Mouse (Mus musculus) ovary, postnatal 36 days (tissue): ENCODE data around the gene Ticam1.

Experiments used
- DNase-seq: peaks from one replicate; pipeline ENCODE4 v3.0.0; 2022; ENCODE audit warnings: low spot score, mixed read lengths

The Ticam1 gene

DNA sequence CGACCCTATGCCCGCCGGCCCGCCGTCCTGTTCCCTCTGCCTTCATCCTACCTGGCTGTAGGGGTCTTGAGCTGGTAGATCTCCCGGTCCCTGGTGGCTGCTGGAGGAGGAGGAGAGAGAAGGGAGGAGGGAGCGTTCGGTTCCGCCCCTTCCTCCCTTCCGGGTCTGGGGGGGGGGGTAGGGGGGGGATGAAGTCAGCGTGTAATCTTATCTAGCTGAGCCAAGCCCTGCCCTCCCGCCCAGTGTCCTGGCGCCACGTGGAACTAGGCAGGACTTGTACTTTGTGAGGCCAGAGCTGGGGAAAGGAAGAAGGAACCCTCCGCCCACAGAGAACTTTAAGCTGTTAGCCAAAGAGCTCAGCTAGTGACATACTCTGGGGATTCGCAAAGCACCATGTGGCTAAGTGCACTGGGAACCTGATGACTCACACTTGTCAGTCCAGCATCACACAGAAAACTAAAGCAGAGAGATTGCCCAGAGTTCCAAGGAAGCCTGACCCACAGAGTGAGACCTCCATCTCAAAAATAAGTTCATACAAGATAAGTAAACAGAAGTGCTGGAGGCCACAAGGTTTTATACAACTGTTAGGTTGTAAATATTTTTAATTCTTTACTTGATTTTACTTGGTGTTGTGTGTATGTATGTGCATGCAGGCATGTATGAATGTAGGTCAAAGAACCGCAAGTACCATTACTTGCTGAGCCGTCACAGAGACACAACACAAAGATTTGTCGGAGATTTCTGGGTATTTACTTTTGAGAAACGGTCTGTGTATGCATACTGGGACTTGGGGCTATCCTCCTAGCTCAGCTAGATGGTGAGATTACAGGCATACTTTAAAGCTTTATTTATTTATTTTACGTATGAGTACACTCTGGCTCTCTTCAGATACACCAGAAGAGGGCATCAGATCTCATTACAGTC is at the start of gene Ticam1:
Gene Ticam1 (minus strand): TSS at position 144 of the 924 bp plus-strand sequence.
- DNase-seq = peak; percentile 86

DNA sequence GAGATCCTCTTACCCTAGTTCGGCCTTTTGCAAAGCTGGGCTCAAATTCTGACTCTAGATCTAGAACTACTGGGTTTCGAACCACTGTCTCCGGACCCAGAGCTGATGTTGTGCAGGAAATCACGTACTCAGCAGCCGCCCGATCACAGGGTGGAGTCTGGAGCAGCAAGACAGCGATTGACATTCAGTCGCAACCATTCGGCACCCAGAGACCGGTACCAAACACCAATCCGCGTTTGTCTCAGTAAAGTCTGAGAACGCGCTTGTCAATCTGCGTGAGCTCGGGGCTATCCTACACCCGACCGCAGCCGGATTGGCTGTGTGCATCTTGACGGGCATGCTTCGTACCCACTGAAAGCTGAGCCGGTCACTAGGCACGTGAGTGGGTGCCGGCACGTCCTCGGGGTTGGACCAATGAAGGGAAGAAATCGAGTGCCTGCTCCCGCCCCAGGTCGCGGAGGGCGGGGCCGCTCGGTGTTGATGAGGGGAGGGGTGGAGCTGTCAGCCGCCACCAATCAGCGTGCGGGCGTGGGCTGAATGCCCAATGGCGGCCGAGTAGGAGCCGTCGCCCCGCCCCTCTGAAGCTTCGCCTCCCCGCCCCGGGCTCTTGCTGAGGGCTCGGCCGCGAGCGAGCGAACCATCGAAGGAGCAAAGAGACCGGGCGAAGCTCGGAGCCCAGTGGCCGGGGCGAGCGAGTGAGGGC is 49.0 kb upstream of the Ticam1 start, which contains the start of gene Kdm4b:
Gene Kdm4b (plus strand): TSS at position 613 of the 703 bp plus-strand sequence.
- DNase-seq = peak; percentile 99

DNA sequence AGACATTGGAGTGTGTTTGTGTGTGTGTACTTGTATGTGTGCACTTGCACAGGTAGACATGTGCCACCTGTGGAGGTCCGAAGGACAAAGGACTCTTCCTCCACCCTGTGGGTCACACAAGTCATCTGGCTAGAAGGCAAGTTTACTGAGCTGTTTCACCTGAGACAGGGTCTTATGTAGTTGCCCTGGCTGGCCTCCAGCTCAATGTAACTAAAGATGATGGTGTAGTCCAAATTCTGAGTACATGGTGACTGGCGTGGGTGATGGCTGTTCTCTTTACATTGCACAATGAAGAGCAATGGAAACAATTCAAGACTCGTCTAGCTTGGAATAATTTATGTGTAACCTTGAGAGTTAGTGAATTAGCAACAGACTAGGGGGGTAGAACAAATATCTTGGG is 47.8 kb upstream of the Ticam1 start:
- no peak for DNase-seq

DNA sequence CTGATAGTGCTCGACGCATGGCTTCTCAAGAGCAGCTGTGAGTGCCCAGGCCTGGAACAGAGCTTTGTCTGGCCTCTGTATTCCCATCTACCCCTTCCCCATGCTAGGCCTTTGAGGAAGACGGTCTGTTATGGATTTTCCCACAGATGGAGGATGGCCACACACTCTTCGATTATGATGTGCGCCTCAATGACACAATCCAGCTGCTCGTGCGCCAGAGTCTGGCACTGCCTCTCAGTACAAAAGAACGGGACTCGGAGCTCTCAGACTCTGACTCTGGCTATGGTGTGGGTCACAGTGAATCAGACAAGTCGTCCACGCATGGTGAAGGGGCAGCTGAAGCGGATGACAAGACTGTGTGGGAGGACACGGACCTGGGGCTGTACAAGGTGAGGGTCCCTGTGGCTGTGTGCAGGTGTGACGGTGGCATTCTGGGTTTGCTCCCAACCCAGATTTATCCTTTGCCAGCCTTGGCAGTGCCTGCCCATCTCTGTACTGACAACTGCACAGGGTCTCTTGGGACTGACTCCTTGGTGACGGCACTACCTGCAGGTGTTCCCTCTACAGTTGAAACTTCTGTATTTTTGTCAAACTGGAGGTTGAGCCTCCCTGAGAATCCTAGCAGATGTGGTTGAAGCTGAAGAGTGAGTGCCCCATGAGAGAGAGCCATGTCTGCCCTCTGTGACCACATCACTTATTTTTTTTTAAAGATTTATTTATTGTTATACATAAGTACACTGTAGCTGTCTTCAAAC is 32.8 kb upstream of the Ticam1 start:
- DNase-seq = no peak

DNA sequence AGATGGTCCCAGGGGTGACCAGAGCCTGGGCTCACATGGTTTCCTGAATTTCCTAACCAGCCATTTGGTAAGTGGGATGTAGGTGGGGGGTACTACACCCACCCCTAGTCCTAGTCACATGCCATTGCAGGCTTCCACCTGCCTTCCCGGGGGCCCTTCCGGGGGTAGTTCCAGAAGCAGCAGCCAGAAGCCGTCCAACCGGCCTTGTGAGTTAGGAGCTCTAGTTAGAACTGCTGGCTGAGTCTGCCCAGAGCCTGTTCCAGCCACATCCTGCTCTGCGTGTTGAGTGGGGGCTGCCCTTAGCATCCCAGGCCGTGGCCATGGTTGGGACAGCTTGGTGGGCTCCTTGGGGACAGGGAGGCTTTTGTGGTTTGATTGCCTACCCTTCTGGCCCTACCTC is 31.5 kb upstream of the Ticam1 start:
- no peak for DNase-seq

DNA sequence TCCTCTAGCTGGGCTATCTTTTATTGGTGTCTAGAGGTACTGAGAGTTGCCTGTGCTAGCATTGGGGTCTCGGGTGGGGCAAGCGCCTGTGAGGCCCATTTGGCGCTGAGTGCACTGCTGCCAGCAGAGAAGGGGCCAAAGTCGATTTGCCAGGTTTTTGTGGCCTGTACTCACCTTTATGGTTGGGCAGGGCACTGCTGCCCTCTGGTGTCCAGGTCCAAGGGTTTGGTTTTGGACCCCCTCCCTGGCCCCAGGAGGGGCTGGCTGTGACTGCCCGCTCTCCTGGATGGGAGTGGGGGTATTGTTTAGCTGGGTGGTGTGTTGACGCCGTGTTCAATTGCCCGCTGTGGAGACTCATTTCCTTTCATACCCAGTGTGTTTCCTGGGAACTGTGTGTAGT is 29.2 kb upstream of the Ticam1 start:
- no peak for DNase-seq

DNA sequence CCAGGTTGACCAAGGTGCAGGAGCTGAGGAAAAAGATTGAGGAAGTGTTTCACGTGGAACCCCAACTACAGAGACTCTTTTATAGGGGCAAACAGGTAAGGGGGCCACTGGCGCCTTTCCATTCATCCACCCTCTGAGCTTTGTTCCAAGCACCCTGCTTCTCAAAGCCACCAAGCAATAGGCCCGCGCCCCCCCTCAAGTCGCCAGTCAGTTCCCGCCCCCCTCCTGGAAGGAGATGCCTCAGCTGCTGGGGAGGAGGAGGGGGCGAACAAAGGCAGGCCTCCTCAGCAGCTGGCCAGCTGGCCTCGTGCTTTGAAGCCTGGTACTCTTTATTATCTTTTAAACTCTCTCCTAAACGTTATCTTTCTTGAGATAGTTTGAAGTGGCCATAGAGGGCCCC is 28.6 kb upstream of the Ticam1 start:
- no peak for DNase-seq

DNA sequence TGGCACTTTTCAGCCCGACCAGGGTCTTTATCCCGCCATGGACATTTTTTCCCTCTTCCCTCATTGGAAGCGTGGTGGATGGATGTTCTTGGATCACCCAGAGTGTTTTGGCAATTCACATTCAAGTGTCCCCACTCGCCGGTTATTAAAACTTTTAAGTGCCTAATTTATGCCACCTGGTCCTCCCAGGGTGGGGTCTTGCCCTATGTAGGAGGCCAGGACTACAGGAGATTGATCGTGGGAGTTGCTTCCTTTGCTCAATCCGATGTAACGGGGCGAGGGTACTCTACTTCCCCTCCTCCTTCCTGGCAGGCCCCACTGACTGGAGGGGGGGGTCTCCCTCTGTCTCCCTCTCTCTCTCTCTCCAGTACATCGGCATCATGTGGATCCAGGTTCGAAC is 28.1 kb upstream of the Ticam1 start:
- no peak for DNase-seq

DNA sequence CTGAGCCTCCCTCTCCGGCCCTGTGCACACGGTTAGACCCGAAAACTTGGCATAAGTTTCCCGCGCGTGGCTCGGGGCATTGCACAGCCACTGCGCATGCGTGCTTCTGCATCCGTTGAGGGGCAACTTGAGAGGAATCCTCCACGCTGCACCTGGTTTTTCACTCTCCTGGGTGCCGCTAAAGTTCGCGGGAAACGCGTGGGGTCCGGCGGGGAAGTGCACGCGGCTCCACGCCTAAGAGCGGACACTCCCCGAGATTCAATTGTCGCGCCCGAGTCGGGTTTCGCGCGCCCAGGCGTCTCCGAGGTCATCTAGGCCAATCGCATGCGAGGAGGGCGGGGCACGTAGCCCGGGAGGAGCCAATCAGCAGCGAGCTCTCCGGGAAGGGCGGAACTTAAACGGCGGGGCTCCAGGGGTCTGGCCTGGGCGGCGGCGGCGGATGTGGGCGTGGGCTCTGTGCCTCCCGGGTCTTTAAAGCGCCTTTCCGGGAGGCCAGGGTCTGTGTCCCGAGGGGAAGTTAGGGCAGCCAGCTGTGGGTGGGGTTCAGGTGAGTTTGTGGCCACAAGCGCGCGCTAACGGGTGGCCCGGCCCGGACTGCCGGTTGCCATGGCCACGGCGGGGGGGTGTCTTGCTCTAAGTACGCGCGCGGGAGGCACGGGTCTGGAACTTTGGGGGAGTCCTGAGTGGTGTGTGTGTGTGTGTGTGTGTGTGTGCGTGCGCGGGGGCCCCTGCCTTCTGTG is 27.4 kb upstream of the Ticam1 start:
- DNase-seq = peak; percentile 95

DNA sequence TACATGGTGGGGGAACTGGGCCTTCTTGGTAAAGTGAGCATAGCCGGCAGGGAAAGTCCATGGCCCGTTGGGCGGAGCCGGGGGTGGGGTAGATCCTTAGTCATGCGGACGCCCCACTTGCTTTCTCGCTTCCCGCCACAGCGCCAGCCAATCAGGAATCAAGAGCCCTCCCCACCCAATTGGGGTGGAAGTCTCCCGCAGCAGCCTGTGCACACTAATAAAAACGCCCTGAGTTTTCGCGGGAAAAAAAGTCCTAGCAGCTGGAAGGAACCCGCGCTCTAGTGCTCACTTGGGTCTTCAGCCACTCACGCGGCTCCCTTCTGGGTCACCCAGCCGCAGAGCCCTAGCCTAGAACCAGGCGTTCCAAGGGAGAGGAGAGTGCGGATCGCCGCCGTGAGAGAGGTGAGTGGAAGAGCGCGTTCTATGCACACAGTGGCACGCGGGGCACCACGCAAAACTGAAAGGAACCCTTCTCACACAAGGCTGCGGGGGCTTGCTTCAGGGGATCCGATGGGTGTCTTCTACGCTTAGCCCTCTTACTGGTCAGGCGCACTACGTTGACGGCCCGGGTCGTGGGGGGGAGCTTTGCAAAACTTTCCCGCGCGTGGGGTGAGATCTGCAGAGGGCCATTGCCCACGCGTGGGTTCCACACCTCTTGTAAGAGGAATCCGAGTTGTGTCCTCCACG is 26.7 kb upstream of the Ticam1 start, which contains the start of gene Uhrf1:
Gene Uhrf1 (plus strand): TSS at position 162 of the 687 bp plus-strand sequence.
- DNase-seq = peak; percentile 80

DNA sequence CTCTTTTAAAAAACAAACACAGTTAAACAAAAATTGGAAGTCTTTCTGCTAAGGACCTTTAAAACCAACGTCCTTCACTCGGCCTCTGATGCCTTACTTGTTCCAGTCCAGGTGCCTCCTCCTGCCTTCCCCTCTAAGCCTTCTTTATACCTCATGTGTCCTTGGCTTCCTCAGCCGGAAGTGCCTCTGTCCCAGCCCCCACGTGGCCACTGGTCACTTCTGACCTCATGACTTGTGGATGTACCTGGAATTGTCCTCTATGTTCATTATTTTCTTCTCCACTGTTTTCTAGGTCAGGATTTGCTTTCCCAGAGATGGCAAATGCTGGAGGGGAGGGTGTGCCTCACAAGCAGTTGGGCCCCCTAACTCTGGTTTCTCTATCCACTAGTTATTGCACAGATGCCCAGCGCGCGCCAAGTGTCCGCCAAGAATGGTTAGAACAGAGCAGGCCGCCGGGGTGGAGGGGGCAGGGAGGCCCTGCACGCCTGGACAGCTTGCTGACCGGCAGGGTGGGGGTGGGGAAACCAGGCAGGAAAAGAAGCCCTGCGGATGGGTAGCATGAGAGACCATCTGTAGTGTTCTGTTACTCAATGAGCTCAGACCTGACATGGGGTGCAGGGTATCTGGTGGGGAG is 25.9 kb upstream of the Ticam1 start:
- peak; percentile 41 for DNase-seq

DNA sequence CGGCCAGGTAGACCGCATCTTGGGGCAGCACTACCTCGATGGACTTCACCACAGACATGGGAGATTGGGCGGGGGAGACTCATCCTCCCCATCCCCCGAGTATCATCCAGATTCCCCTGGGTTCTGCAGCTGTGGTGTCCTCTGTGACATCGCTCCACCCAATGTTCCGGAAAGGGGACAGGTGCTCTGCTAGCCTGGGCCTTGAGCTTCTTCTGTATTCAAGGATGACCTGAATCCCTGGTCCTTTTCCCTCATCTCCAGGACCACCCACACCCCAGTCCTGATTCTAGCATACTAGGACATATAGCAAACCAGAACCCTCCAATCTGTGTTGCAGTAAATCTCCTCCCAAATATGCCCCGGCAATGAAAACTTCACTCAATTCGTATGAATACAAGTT is 23.6 kb upstream of the Ticam1 start, which contains the start of gene Arrdc5:
Gene Arrdc5 (minus strand): TSS at position 101 of the 400 bp plus-strand sequence.
- DNase-seq = no peak

DNA sequence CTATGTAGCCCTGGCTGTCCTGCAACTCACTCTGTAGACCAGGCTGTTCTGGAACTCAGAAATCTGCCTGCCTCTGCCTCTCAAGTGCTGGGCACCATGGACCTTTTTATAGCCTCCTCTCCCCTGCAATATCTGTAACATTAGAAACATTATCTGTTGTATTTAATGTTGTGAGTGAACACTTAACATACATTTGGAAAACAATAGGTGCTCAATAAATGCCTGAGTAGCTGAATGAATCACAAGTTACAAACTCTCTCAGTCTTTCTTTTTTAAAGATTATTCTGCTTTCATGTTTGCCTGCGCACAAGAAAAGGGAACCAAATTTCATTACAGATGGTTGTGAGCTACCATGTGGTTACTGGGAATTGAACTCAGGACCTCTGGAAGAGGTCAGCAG is 21.7 kb upstream of the Ticam1 start:
- DNase-seq = no peak

DNA sequence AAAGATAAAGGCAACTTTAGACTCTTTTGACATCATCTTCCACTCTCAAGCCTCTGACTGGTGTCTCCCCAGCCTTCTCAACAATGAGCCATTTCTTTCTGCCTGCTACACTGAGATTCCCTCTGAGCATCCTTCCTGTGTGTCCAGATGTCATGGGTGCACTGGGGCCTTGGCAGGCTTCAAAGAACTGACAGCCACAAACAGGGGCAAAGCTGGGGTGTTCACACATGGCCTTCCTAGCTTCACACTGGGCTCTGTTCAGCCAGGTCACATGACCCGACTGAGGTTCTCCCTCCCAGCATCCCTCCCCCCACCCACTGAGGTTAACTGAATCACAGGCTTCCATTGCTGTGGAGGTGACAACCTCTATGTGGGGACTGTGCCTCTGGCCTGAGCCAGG is 19.6 kb upstream of the Ticam1 start:
- no peak for DNase-seq

DNA sequence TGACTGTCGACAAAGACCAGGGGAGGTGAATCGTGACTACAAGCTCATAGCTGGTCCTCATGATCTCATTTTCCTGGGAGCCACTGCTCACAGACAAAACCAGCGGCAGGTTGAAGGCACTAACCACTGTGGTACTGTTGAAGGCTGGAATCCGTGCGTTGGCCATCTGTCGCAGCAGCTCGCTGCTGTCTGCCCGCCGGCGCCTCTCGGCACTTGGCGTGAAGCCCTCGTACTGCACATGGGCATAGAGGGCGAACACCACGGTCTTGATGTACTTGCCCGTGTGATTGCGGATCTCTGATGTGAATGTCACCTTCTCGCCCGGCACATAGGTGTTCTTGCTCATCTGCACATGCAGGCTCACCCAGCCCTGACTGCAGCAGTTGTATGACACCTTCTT is 17.7 kb upstream of the Ticam1 start:
- DNase-seq = no peak

DNA sequence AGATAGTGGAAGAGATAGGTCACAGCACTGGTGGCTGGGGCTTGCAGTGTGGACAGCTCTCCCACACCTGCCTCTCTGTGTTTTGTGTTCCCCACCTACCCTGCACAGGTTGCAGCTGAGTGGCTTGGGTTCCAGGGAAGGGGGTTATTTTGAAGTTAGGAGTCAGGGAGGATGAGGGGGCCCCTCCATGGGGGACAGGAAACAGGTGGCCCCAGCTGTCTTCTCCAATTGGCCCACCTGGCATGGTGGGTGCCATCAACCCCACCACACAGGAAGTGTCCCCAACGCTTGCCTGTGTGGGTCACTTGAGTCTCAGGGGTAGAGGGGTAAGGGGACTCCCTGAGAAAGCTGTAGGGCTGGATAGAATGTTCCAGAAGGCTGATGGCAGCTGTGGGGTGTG is 16.7 kb upstream of the Ticam1 start:
- DNase-seq = no peak

DNA sequence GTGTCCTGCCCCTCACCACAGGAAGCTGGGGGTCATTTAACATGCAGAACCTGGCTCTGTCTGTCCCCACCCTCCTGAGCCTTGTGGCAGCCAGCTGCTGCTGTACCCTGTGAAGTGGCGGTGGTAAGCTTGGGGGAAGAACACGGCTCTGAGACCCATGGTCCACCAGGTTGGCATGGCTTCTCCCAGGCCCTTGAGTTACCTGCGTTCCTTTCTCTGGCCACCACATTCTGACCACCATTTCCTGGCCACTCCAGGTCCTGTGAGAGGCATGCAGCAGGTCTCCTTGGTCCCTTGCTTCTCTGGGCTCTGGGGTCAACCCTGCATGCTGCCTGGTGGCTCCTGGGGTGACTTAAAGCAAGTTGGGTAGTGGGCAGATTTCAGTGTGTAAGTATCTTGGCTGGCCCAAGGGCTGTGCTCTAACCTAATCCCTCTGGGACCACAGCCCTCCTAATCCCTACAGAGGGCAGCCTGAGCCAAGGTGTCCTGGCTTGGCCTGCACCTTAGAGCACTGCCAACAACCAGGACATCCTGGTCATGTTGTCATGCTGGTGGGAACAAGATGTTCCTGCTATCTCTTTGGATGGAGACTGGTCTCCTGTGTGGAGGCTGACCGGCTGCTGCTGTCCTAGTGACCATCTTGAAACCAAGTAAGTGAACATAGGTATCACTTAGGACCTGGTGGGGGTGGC is 16.1 kb upstream of the Ticam1 start, which contains the start of gene Plin3:
Gene Plin3 (minus strand): TSS at position 343 of the 692 bp plus-strand sequence.
- DNase-seq = no peak

DNA sequence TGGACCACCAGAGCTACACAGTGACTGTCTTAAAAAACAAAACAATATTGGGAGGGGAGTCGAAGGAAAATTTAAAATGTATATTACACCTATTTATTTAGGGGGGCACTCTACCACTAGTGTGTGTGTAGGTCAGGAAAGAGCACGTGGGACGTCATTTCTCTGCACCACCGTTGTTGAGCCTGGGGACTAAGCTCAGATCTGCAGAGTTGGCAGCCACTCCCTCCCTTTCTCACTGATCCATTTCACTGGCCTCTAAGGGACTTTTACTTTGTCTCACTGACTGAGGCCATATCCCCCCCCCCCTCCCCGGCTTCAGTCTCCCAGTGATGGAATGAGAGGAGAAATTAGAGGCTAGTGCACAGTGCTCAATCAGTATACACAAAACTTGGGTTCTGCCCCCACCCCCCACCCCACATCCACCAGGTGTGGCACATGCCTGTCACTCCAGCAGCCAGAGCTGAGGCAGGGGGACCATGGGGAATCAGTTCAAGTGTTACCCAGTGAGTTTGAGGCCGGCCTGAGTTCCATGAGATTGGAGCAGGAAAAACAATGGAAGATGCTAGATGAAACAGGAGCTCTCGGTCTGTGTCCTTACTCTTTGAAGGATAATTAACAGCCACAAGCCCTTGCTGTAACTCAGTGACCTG is 15.4 kb upstream of the Ticam1 start:
- DNase-seq = no peak

DNA sequence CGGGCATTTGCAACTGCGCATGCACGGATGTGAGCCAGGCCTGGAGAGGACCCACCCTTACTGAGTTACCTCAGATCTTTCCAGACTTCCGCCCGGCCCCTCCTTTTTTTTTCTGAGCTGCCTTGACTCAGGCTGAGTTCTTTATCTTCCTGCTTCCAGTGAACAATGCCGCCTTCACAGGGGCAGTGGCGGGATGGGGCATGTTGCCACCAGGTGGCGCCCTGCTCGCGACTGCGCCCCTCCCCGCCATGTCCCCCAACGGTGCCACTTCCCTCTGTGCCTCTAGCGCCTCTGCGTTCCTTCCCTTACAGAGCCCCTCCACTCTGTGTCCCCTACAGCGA is 14.6 kb upstream of the Ticam1 start:
- DNase-seq = peak; percentile 88
